Mouse (Mus musculus): Measurements from ENCODE around the gene Wdr92. TPM values are rescaled to one million over a fixed set of nuclear protein-coding genes. Genes with fewer than 3 reads are reported as not detected.

Gene Wdr92
- polyA plus RNA-seq (2017; shearing (Covaris generic)), result 30.8 TPM

DNA sequence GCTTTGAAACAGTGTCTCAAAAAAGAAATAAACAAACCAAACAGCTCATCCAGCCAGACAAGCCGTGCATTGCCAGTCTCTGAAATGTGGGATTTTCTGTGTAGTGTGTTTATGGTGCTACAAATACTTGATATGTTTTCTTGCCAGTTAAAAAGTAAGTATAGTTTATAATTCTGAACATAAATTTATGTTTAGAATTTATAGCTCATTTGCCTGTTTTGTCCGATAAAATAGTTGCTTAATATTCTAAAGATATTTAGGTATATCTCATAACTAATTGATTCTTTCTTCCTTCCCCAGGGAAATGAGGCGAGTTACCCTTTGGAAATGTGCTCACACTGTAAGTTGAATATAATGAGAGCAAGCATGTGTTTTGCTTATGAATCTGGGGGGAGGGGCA lies at the start of gene Wdr92:
Gene Wdr92 (plus strand): TSS at position 301 of the 400 bp plus-strand sequence.

DNA sequence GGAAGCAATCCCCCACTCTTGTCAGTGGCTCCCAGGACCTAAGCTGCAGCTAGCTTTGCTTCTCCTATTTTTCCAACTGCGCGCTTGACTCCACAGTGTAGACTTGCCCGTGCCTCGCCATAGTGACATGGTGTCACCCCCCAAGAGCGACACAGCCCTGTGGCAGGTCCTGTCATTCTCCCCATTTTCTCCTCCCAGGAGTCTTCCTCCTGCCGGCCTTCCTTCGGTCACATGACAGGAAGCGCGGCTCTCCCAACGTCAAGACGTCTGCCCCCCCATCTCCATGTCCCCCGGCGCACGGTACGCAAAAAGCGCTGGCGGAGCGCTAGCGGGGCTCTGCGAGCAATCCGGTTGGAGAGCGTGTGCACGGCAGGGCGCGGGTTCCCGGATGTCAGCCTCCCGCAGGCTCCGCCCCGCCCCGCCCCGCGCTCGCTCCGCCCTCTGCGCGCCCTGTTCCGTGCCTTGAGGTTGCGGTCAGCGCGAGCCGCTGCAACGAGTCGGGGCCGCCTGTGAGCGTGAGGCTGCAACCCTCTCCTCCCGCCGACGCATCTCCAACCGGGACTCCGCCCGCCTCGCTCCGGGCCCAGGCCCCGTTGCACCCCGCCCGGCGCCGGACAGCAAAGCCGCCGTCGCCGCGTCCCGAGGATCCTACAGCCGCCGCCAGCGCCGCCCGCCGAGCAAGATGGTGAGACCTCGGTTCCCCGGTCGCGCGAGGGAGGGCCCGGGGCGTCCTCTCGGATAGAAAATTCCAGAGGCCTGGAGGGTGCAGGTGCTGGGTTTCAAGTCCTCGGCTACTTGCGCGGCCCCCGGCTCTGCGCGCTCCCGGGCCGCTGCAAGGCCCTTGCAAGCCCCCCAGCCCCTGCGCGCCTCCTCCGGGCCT lies 22.8 kb upstream of the Wdr92 start, which contains the start of gene Ppp3r1:
Gene Ppp3r1 (plus strand): TSS at position 406 of the 880 bp plus-strand sequence.

DNA sequence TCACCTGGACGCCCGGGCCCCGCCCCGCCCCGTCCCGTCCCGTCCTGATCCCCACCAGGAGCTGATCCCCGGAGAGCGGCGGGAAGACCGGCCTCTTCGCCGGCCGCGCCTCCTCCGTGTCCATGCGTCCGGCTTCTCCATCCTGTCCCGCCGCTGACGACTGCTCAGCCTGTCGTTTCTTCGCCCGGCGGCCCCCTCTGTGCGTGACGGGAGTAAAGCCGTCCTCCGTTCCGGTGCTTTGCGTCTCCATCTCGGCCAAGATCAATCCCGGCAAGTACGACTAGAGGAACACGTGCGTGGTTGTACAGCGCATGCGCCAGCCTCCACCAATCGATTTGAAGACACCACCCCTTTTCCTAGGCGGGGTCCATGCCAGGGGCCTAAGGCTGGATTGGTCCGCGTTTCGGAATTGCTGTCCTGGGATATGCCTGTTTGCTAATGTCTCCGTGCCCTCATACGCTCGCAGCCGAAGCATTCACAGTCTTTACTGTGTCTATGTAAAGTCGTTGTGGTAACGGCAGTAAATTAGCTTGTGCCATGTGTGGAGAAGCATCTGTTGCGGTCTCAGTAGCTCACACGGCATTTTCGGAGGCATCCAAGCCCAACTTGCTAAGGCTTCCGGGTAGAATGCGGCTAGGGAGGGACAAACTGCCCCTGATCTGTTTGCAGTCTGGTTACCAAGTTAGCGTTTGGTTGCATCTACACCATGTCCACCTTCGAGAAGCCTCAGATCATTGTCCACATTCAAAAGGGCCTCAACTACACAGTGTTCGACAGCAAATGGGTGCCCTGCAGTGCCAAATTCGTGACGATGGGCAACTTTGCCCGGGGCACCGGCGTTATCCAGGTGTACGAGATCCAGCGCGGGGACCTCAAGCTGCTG lies 29.6 kb downstream of the Wdr92 start, which contains the start of gene Pno1:
Gene Pno1 (minus strand): TSS at position 311 of the 883 bp plus-strand sequence.

DNA sequence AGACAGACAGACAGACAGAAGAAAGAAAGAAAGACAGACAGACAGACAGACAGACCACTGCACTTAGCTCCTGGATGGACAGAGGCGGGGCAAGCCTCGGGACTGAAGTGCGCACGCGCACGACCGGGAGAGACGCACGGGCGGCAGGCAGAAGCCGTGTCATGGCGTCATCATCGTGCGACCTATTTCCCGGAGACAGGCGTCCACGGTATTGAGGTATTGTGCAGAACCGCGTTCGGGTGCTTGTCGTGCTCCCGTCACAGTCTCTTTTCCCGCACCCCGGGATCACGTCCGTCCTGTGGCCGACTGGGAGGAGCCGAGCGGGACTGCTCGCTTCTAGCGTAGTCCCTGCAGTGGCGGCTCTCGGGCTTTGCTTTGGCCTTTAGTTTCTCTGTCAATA lies 75.5 kb downstream of the Wdr92 start, which contains the start of gene C1d:
Gene C1d (plus strand): TSS at position 137 of the 400 bp plus-strand sequence.

Other genes starting within 250 kb of the Wdr92 start
- 0.62 TPM for gene Fbxo48, start 230.7 kb upstream of the Wdr92 start, polyA plus RNA-seq (2017; shearing (Covaris generic))
- 5.8 TPM for gene Cnrip1, start 130.5 kb upstream of the Wdr92 start, polyA plus RNA-seq (2017; shearing (Covaris generic))
- 2.1 TPM for gene Plek, start 129.7 kb upstream of the Wdr92 start, polyA plus RNA-seq (2017; shearing (Covaris generic))
- 99.9 TPM for gene Ppp3r1, start 22.8 kb upstream of the Wdr92 start, polyA plus RNA-seq (2017; shearing (Covaris generic))
- 44.5 TPM for gene Pno1, start 29.5 kb downstream of the Wdr92 start, polyA plus RNA-seq (2017; shearing (Covaris generic))
- 61.7 TPM for gene C1d, start 75.5 kb downstream of the Wdr92 start, polyA plus RNA-seq (2017; shearing (Covaris generic))